Mouse (Mus musculus) embryonic fibroblast, embryonic 13.5 days (primary cell): Measurements from ENCODE around the gene Tsg101. TPM values are rescaled to one million over a fixed set of nuclear protein-coding genes. Genes with fewer than 3 reads are reported as not detected.
"Not testable (repeated sequence)": the region's sequence is repeated elsewhere in the genome, so short reads cannot be mapped to it uniquely, and the experiment has no call there.

ENCODE experiments used
- H3K27ac ChIP-seq: 2 replicates; pipeline ENCODE4 v1.5.1; 2012; ENCODE audit warnings: low read length, control low read depth, inconsistent platforms; ENCODE audit not compliant: insufficient read depth
- H3K4me1 ChIP-seq: 2 replicates; pipeline ENCODE4 v1.6.1; 2011; ENCODE audit warnings: low read length; ENCODE audit not compliant: control insufficient read depth, insufficient read depth
- H3K4me3 ChIP-seq: 2 replicates; pipeline ENCODE4 v1.5.1; 2011; ENCODE audit warnings: mild to moderate bottlenecking, control low read depth, low read length; ENCODE audit not compliant: insufficient read depth
- CTCF ChIP-seq: IDR thresholded peaks from 2 replicates; pipeline ENCODE4 v1.5.1; 2011; ENCODE audit warnings: mild to moderate bottlenecking, control low read depth, low read length, moderate library complexity, borderline replicate concordance; ENCODE audit not compliant: insufficient read depth
- POLR2A ChIP-seq: IDR thresholded peaks from 2 replicates; pipeline ENCODE4 v1.6.1; 2011; ENCODE audit warnings: low read depth, mild to moderate bottlenecking, control low read depth, low read length, moderate library complexity
- polyA plus RNA-seq: library from polyadenylated mRNA; stranded (reverse); fragments of >200 nt; gene quantifications from 2 replicates; pipeline ENCODE4 v1.2.4, GENCODE M21; 2011; ENCODE audit warnings: low read depth; ENCODE audit not compliant: missing spikeins, insufficient read length

Tsg101 gene
- polyA plus RNA-seq, 1 experiment, result 175 TPM

- TF ChIP-seq CTCF (no peak), POLR2A (no peak)
- Histone ChIP-seq H3K4me1 (no peaks in the 10 kb centered on the region), H3K27ac (no peak overlapping the region), H3K4me3 (no peak overlapping the region)
Measured at GRCm38 (mm10) chr7:46931370-46931769, 11.6 kb upstream of the Tsg101 start.

GRCm38 (mm10) chr7:46928291-46928690, 8.5 kb upstream of the Tsg101 start:
- H3K4me3 ChIP-seq, result no peak overlapping the region
- no peaks in the 10 kb centered on the region for H3K4me1 ChIP-seq
- TF ChIP-seq CTCF (no peak), POLR2A (no peak)
- no peak overlapping the region for H3K27ac ChIP-seq

GRCm38 (mm10) chr7:46922075-46922474, 2.3 kb upstream of the Tsg101 start:
- Histone ChIP-seq H3K4me3 (no peak overlapping the region), H3K27ac (no peak overlapping the region), H3K4me1 (peaks cover 5% of the 10 kb centered on the region; the same call in 1 of the 2 replicates)
- TF ChIP-seq POLR2A, result no peak
- no peak for TF ChIP-seq CTCF

GRCm38 (mm10) chr7:46918678-46919371, 944 bp downstream of the Tsg101 start:
- Histone ChIP-seq H3K4me3 (peak overlapping the region; percentile 99), H3K4me1 (peaks cover 10% of the 10 kb centered on the region; the same call in 1 of the 2 replicates), H3K27ac (0 out of 2 replicates have a peak overlapping the region, but pooled peaks have one; percentile 88)
- TF ChIP-seq CTCF (no peak), POLR2A (0 out of 2 replicates have a peak, but pooled peaks have one; percentile 13)

- TF ChIP-seq POLR2A (no peak), CTCF (no peak)
- Histone ChIP-seq H3K27ac (no peak overlapping the region), H3K4me1 (peaks cover 10% of the 10 kb centered on the region; the same call in 1 of the 2 replicates), H3K4me3 (no peak overlapping the region)
Measured at GRCm38 (mm10) chr7:46916376-46916775, 3.4 kb downstream of the Tsg101 start.

GRCm38 (mm10) chr7:46911250-46911649, 8.5 kb downstream of the Tsg101 start:
- H3K4me1 ChIP-seq, result peaks cover 3% of the 10 kb centered on the region
- no peak overlapping the region for H3K27ac ChIP-seq
- TF ChIP-seq CTCF (no peak), POLR2A (no peak)
- H3K4me3 ChIP-seq, result no peak overlapping the region

GRCm38 (mm10) chr7:46899343-46899742, 20.4 kb downstream of the Tsg101 start:
- Histone ChIP-seq H3K4me1 (no peaks in the 10 kb centered on the region), H3K4me3 (no peak overlapping the region), H3K27ac (no peak overlapping the region)
- TF ChIP-seq CTCF (no peak), POLR2A (no peak)

GRCm38 (mm10) chr7:46895511-46895910, 24.3 kb downstream of the Tsg101 start:
- H3K4me1 ChIP-seq, result no peaks in the 10 kb centered on the region
- no peak overlapping the region for H3K27ac ChIP-seq
- no peak for TF ChIP-seq CTCF
- no peak for TF ChIP-seq POLR2A
- H3K4me3 ChIP-seq, result no peak overlapping the region

GRCm38 (mm10) chr7:46883304-46883703, 36.5 kb downstream of the Tsg101 start:
- no peaks in the 10 kb centered on the region for H3K4me1 ChIP-seq
- TF ChIP-seq POLR2A (no peak), CTCF (no peak)
- no peak overlapping the region for H3K27ac ChIP-seq
- H3K4me3 ChIP-seq, result no peak overlapping the region

- H3K4me1 ChIP-seq, H3K27ac ChIP-seq, H3K4me3 ChIP-seq: not testable (repeated sequence)
Measured at GRCm38 (mm10) chr7:46881941-46882340, 37.8 kb downstream of the Tsg101 start.

- H3K27ac ChIP-seq, result no peak overlapping the region
- H3K4me3 ChIP-seq, result no peak overlapping the region
- H3K4me1 ChIP-seq, result no peaks in the 10 kb centered on the region
- TF ChIP-seq POLR2A (no peak), CTCF (no peak)
Measured at GRCm38 (mm10) chr7:46880992-46881391, 38.8 kb downstream of the Tsg101 start.
